Mouse (Mus musculus): ENCODE measurements at regions not wholly inside any gene's neighbourhood (a gene's known extent, or its start where the extent isn't known, plus 50 kb on each side); places are given as distances from the start of the nearest gene placed in this dataset.

GRCm38 (mm10) chr8:97564655-97565054 lies 1676.3 kb upstream of the Got2 start:
- DNase-seq (ENCODE audit: low read depth) = peak; percentile 31
- TF ChIP-seq POLR2A (IDR thresholded peaks at IDR 0.05; ENCODE audit: borderline replicate concordance, extremely low read depth, insufficient read depth, insufficient read length, poor library complexity, severe bottlenecking) (no peak), CTCF (IDR thresholded peaks at IDR 0.05; ENCODE audit: borderline replicate concordance, extremely low read depth, insufficient read depth, insufficient read length) (no peak)

DNA sequence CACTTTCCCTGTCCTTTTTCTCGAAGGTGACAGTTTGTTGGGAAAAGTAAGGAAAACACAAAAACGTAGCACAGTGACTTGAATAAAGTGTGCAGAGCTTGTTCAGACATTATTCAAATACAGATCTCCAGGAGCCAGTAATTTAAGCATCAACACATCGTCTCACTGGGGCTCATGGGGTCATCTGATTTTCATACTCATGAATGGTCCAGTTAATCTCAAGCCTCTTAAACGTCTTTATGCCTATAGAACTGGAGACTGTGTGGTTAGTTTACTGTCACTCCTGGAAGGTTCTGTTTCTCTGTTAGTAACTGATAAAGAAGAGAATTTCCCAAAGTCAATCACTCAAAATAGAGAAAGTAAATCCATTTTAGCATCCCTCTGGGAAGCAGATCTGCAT lies 1655.5 kb upstream of the Got2 start:
- DNase-seq (ENCODE audit: low read depth) = no peak
- TF ChIP-seq CTCF (IDR thresholded peaks at IDR 0.05; ENCODE audit: borderline replicate concordance, extremely low read depth, insufficient read depth, insufficient read length) = no peak

GRCm38 (mm10) chr8:97533066-97533643 lies 1644.8 kb upstream of the Got2 start:
- DNase-seq (ENCODE audit: low read depth) = peak; percentile 73
- TF ChIP-seq POLR2A (IDR thresholded peaks at IDR 0.05; ENCODE audit: borderline replicate concordance, extremely low read depth, insufficient read depth, insufficient read length, poor library complexity, severe bottlenecking) = no peak
- TF ChIP-seq CTCF (IDR thresholded peaks at IDR 0.05; ENCODE audit: borderline replicate concordance, extremely low read depth, insufficient read depth, insufficient read length) = no peak

Measured in brain, embryonic 14.5 days (tissue).